Mouse (Mus musculus) gastrocnemius, adult 2 months (tissue): Measurements from ENCODE around the gene Ift22. TPM values are rescaled to one million over a fixed set of nuclear protein-coding genes. Genes with fewer than 3 reads are reported as not detected.

Experiments
- DNase-seq: peaks from one replicate; pipeline ENCODE4 v3.0.0; 2022
- H3K27ac ChIP-seq: fragments of 200-600 bp; 2 replicates; pipeline ENCODE4 v1.8.1; 2022; ENCODE audit warnings: mild to moderate bottlenecking
- H3K4me3 ChIP-seq: fragments of 200-600 bp; 2 replicates; pipeline ENCODE4 v1.8.1; 2022; ENCODE audit warnings: mild to moderate bottlenecking, moderate library complexity
- CTCF ChIP-seq: fragments of 200-600 bp; IDR thresholded peaks from 2 replicates; pipeline ENCODE4 v1.8.1; 2022; ENCODE audit warnings: antibody characterized with exemption, mild to moderate bottlenecking, moderate library complexity
- intact Hi-C: fragments of 180-260 bp; cut with DNase I; formaldehyde crosslinking; loops from one replicate; pipeline ENCODE4 v1.15.1; 2025
- total RNA-seq, 2 experiments: library from RNA; stranded (reverse); gene quantifications; 2 replicates each; pipeline ENCODE4 v1.2.3; 2021

The Ift22 gene
- total RNA-seq, 2 experiments from 2014 or later = 5.4 to 5.8 TPM

- no peak for TF ChIP-seq CTCF
- Histone ChIP-seq H3K4me3 (peak overlapping the region; percentile 89), H3K27ac (peak overlapping the region; percentile 88)
- peak; percentile 69 for DNase-seq
- intact Hi-C loops = no loop called here
These were observed 10.9 kb downstream of the Ift22 start for GRCm38 (mm10) chr5:136918655-136919472.

- no peak for DNase-seq
- TF ChIP-seq CTCF = no peak
- intact Hi-C loops = loop anchor here (10.0 kb wide), 1 partner anchor 205 kb away; no protein-coding TSS in a partner anchor
- Histone ChIP-seq H3K27ac (peak overlapping the region; percentile 88), H3K4me3 (peak overlapping the region; percentile 89)
These were observed 11.8 kb downstream of the Ift22 start for GRCm38 (mm10) chr5:136919546-136920301.

GRCm38 (mm10) chr5:136922830-136923229 lies 14.9 kb downstream of the Ift22 start:
- no peak for TF ChIP-seq CTCF
- intact Hi-C loops = loop anchor here (10.0 kb wide), 1 partner anchor 202 kb away; no protein-coding TSS in a partner anchor
- no peak overlapping the region for H3K27ac ChIP-seq
- DNase-seq = no peak
- H3K4me3 ChIP-seq = no peak overlapping the region

- H3K4me3 ChIP-seq = no peak overlapping the region
- H3K27ac ChIP-seq = no peak overlapping the region
- intact Hi-C loops = loop anchor here (10.0 kb wide), 1 partner anchor 201 kb away; no protein-coding TSS in a partner anchor
- DNase-seq = no peak
- no peak for TF ChIP-seq CTCF
These were observed 16.0 kb downstream of the Ift22 start for GRCm38 (mm10) chr5:136923751-136924478.

GRCm38 (mm10) chr5:136929073-136929472 lies 21.1 kb downstream of the Ift22 start:
- intact Hi-C loops = loop anchor here (1.0 to 10.0 kb wide), 2 partner anchors 42 to 196 kb away; no protein-coding TSS in a partner anchor
- no peak overlapping the region for H3K4me3 ChIP-seq

GRCm38 (mm10) chr5:136931896-136932295 lies 23.9 kb downstream of the Ift22 start:
- DNase-seq = no peak
- intact Hi-C loops = no loop called here
- no peak for TF ChIP-seq CTCF

More at GRCm38 (mm10) chr5:136929073-136929472, 21.1 kb downstream of the Ift22 start:
- peak; percentile 83 for DNase-seq
- TF ChIP-seq CTCF = peak; percentile 93
- H3K27ac ChIP-seq = no peak overlapping the region

GRCm38 (mm10) chr5:136932956-136933355 lies 25.0 kb downstream of the Ift22 start:
- Histone ChIP-seq H3K4me3 (no peak overlapping the region), H3K27ac (no peak overlapping the region)
- DNase-seq = no peak
- intact Hi-C loops = no loop called here
- no peak for TF ChIP-seq CTCF

More at GRCm38 (mm10) chr5:136931896-136932295, 23.9 kb downstream of the Ift22 start:
- H3K4me3 ChIP-seq = no peak overlapping the region
- no peak overlapping the region for H3K27ac ChIP-seq

GRCm38 (mm10) chr5:136933930-136934329 lies 26.0 kb downstream of the Ift22 start:
- DNase-seq = no peak
- intact Hi-C loops = no loop called here

GRCm38 (mm10) chr5:136935905-136936695 lies 28.1 kb downstream of the Ift22 start:
- TF ChIP-seq CTCF = peak; percentile 51
- Histone ChIP-seq H3K27ac (no peak overlapping the region), H3K4me3 (no peak overlapping the region)
- intact Hi-C loops = no loop called here
- DNase-seq = no peak

More at GRCm38 (mm10) chr5:136933930-136934329, 26.0 kb downstream of the Ift22 start:
- no peak overlapping the region for H3K27ac ChIP-seq
- no peak overlapping the region for H3K4me3 ChIP-seq
- TF ChIP-seq CTCF = no peak

- DNase-seq = no peak
- no peak for TF ChIP-seq CTCF
- H3K4me3 ChIP-seq = no peak overlapping the region
- H3K27ac ChIP-seq = no peak overlapping the region
- intact Hi-C loops = no loop called here
These were observed 28.8 kb downstream of the Ift22 start for GRCm38 (mm10) chr5:136936750-136937149.

GRCm38 (mm10) chr5:136937621-136938020 lies 29.7 kb downstream of the Ift22 start:
- H3K27ac ChIP-seq = no peak overlapping the region
- no peak for TF ChIP-seq CTCF
- DNase-seq = no peak
- intact Hi-C loops = no loop called here
- no peak overlapping the region for H3K4me3 ChIP-seq
